Mouse (Mus musculus): ENCODE measurements around the gene Ppm1e. TPM values are rescaled to one million over a fixed set of nuclear protein-coding genes. Genes with fewer than 3 reads are reported as not detected.
"Not testable (repeated sequence)": the region's sequence is repeated elsewhere in the genome, so short reads cannot be mapped to it uniquely, and the experiment has no call there.

Gene Ppm1e
- total RNA-seq, 2 experiments from 2014 or later: 239 to 249 TPM

DNA sequence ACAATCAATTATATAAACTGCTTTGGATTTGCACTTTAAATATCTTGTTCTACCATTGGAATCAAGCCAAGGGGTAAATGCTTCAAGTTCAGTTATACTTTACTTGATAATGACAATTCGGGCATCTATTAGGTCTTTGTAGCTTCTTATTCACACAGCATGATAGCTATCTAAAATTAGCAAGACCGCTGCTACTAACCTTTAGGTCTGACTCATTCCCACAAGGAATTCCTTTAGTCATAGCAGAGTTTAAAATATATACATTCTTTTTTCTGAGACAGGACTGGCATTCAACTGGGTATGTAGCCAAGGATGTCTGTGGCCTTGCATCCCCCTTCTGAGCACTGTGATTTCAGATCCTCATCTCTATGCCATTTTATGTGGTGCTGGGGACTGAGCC lies 48.5 kb downstream of the Ppm1e start:
- DNase-seq (ENCODE audit: low spot score in 2 of 2): no peak

DNA sequence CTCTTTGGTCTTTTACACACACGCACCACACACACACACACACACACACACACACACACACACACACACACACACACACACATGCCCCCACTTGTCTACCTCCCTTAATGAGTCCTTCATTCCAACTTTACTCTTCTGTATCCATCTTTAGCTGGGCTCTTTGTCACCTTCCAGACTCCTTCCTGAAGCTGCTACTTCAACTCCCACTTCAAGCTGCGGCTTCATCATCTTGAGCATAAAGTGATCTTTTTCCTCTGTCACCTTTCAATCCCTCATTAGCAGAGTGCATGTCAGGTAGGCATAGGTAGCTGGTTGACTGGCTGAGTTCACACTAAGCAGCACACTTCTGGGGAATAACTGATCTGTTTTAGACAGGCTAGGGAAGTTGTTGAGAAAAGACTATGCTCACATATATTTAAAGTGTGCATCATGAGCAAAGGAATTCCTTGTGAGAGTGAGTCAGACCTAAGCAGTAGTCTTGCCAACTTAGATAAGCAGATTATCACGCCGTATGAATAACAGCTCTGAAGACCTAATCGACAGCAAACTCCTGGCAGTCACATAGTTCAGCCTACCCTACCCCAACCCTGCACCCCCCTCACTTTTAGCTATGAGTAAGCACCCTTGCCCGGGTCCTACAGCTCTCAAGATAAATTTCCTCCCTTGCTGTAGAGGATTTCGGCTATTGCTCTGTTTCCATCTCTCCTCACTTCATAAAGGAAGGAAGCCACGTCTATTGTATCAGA lies 49.3 kb downstream of the Ppm1e start:
- DNase-seq (ENCODE audit: low spot score in 2 of 2): no peak

DNA sequence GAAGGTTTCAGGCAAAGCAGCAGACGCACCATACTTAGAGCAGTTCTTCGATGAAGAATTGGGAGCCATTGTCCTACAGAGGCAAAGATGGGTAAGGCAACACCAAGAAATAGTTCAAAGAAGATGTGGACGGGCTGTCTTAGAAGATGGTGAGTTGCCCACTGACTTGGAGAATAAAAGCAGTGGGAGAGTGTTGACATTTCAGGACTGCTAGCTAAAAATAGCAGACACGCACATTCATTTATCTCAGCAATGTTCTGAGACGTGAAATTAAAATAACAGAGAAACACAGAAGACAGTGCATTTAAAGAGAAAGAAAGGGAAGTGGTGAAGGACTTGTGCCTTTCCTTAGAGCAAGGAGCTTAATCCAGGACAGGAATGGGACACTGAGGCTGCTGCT lies 59.8 kb downstream of the Ppm1e start:
- DNase-seq (ENCODE audit: low spot score in 2 of 2): no peak

DNA sequence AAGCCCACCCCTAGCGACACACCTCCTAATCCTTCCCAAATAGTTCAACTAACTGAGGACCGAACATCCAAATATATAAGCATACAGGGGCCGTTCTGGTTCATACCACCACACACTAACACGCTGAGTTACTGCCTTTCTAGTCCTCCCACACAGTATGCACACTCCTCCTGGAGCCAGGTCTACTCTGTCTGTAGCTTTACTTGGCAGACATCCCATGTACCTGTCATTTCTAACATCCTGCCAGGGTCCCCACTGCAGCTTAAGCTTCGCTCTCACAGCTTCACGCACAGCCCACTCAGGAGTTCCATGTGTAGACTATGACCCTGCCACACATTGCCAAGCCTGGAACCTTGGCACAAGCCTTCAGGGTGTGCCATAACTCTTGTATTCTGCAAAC lies 62.4 kb downstream of the Ppm1e start:
- no peak for DNase-seq (ENCODE audit: low spot score in 2 of 2)

DNA sequence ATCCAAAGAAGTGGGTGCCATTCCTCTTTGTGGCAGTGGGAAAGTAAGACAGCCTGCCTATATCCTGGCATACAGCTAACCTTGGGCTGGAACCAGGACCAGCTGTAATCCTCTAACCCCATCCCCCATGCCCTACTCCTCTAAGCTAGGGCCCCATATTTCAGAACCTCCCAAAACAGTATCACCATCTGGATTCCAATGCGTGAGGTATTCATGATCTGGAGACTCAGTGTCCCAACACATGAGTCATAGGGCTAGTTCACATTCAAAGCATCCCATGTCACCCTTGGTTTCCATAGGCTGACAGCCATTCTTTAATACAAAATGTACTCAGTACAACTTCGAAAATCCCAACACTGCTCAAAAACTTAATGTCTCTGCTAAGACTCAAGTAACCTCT lies 63.2 kb downstream of the Ppm1e start:
- DNase-seq (ENCODE audit: low spot score in 2 of 2): no peak

DNA sequence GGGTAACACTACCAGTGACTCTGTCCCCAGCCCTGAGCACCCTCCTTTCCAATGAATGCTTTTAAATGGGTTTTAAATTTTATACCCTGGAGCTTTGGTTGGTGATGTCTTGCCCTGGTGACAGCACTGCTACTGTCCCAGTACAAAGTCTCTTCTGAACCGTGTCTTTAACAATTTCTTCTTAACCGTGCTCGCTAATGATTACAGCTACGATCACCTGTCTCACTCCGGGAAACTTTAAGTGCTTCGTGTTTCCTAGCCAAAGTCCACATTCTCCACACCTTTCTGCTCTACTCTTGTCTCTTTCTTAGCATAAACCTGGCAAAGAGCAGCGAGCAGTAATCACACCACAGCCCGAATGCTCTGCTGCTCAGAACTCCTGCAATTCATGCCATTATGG lies 69.5 kb downstream of the Ppm1e start:
- DNase-seq (ENCODE audit: low spot score in 2 of 2): no peak

DNA sequence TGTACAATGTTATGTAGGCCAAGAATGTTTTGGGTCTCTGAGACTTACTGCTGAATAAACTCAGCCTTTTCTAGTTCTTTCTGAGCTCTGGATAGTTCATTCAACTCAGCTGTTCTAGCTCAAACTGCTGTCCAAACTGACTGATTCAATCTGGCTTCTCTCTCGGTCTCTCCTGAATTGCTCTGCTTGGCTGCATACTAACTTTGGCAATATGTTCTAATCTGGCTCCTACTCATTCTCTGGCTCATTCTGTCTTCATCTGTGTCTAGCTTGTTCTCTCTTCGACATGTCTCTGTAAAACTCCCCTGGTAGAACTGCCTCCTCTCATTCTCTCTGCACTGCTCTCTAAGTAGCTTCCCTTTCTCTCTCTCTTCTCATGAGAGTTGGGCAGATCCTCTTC lies 72.6 kb downstream of the Ppm1e start:
- peak in 1 of 2 experiments; percentile 65 for DNase-seq (ENCODE audit: low spot score in 2 of 2)

DNA sequence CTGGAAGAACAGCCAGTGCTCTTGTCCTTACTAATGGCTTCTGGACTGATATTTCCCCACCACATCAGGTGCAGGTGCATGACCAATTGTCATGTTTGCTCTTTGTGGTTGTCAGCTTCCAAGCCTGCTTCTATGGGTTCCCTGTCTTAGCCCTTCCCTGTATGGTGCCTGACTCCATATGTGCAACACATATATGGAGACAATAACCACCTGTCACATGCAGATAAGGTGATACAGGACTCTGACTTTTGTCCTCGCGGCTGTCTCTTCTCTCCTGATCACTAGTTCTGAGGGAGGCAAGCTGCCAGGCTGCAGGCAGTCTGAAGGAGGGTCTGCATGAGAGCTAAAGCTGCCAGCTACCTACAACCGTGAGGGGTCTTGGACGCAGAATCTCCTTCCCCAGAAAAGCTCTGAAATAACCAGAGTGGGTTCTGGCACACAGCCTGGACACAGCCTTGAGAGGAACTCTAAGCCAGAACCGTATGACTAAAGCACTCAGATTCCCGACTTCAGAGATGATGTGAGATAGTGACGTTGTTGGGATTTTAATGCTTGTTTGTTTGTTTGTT lies 76.8 kb downstream of the Ppm1e start:
- DNase-seq (ENCODE audit: low spot score in 2 of 2): no peak

DNA sequence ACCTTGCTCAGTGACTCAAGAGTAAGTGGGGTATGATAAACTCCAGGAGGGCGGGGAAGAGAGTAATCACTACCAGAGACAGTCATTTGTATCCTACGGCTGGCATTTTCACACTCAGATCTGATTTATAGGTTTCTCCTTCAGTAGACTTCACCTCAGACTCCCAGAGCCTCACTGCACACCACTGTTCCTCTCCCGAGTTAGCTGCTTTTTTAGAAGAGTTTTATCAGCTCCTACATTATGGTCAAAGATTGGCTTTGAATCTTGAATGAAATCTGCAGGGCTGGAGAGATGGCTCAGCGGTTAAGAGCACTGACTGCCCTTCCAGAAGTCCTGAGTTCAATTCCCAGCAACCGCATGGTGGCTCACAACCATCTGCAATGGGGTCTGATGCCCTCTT lies 79.4 kb downstream of the Ppm1e start:
- DNase-seq (ENCODE audit: low spot score in 2 of 2): no peak

DNA sequence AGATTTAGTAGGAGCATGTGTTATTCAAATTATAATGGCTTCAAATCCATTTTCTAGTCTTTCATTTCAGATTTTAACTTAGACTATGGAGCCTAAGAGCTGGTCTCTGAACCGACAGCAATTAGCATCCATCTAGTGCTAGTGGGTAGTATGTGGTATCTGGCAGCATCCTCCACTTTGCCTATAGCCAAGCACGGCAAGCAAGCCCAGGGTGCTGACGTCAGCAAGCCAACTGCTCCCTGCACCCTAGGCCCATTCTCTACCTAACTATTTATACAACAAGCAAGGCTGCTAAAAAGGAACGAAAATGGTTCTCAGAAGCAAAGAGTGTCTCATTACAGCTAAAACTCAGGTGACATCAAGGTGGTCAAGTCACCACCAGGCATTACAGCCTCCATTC lies 80.0 kb downstream of the Ppm1e start:
- no peak for DNase-seq (ENCODE audit: low spot score in 2 of 2)

DNA sequence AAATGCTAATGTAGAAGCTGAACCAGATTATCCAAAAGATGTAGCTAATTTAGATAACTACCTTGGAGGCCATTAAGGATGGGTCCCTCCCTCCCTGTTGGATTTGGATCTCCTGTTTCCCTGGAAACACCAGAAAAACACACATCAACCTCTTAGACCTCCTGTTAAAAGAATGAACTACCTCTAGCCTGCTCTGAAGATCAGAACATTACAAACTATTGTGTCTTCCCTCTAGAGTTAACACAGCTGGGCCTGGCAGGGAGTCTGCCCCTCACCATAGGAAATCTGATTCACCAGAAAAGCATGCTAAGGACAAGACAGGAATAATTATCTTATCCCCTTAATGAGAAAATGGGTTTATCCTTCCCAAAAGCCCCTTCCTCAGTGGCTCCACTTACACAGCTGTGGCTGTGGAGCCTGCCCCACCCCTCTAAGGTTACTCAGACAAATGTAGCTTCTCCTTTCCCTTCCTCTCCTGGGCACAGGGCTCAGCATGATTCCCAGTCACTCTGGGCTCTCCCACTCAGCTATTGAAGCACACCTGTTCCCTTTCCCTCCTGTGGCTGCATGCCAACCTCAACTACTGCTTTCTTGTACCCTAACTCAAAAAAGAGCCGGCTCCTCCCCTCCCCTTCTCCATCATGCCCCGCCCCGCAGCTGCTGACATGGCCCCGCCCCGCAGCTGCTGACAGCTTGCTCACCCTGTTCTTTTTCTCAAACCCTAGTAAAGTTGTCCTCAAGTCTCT lies 82.4 kb downstream of the Ppm1e start:
- no peak for DNase-seq (ENCODE audit: low spot score in 2 of 2)

DNA sequence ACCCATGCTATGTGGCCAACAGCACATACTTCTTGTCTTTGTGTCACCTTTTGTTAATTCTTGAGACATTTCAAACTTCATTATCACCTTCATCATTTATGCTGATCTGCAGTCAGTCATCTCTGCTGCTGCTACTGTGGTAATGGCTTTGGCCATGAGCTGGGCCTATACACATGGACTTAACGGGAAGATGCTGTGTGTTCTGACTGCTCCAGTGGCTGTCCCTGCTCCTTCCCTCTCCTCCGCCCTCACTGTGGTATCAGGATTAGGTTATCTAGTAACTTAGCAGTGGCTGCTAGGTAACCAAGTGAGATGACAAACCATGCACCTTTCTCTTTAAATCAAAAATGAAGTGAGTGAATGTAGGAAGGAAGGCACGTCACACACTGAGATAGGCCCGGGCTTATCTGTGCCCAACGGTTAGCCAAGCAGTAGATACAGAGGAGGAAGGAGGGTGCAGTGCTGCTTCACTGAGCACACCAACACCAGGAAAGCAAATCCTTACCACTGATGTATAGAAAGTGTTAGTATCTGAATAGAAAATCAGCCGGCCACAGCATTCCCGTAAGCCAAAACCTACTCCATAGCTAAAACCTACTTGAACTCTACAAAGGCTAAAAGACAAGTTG lies 83.3 kb downstream of the Ppm1e start:
- no peak for DNase-seq (ENCODE audit: low spot score in 2 of 2)

DNA sequence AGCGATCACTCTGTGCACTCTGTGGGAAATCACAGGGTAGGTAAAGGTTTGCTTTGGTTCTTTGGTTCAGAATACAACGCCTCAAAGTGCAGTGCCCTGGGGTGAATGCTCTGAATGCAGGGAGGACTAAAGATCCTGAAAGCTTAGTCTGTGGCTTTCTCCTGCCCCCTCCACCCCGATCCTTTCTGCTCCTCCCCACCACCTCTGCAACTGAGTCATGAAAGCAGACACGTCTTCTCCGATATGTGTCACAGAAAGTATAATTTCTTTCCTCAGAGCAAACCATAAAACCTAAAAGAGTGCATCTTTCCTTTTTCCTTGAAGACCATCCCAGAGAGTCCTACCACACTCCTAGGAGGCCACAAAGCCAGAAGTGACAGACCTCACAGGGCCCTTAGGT lies 86.1 kb downstream of the Ppm1e start:
- no peak for DNase-seq (ENCODE audit: low spot score in 2 of 2)

DNA sequence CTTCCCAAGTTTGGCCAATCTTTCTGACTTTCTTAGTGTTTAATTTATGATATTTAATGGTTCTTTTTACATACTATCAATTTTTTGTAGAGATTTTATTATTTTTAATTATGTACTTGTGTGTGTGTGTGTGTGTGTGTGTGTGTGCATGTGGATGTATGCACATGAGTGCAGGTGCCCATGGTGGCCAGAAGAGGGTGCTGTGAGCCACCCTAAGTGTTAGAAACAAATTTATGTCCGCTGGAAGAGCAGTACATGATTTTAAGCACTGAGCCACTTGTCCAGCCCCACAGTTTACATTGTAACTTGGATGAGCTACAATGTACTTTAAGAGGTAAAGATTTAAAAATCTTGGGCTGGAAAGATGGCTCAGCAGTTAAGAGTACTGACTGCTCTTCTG lies 87.3 kb downstream of the Ppm1e start:
- DNase-seq (ENCODE audit: low spot score in 2 of 2): no peak

DNA sequence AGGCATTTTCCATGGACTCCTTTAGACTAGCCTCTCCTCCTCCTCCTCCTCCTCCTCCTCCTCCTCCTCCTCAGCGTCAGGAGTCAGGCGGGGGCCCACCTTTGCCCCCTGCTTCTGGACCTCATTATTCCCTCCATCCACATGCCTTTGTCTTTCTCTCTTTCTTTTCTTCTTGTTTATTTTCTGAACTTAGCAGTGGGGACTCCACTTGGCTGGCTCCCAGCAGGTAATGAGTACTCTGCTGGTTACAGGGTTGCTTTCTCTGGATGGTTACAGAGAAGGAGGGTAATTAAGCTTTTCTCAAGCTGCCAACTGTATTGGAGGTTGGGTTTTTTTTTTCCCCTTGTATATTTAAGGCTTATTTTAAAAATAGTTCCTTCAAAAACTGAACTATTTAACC lies 87.9 kb downstream of the Ppm1e start:
- no peak for DNase-seq (ENCODE audit: low spot score in 2 of 2)

DNA sequence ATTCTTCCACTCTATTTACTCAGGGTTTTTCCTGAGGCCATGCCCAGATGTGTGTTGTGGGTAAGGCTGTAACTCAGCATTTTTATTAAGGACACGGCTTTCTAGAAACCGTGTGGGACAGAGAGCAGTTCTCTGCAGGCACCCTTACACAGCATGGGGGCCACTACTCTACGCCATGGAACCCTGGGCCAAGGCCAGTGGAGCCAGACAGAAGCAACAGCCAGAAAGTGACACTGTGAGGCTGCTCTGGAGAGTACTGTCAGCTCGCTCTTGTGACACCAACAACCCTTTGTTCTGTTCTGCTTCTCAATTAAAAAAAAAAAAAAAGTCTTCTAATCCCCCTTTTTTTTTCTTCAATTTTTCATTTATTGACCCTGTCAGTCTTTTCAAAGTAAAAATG lies 88.4 kb downstream of the Ppm1e start:
- no peak for DNase-seq (ENCODE audit: low spot score in 2 of 2)

DNA sequence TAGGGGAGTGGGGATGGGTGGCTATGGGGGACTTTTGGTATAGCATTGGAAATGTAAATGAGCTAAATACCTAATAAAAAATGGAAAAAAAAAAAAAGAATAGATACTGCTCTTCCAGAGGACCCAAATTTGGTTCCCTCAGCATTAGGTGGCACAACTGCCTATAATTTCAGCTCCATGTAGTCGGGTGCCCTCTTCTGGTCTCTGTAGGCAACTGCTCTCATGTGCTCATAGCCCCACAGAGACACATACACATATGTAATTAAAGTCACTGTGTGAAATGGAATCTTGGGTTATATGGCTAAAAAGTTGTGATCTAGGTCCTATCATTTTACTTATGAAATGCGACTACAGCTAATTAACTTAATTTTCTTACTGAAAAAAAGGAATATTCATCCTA lies 90.0 kb downstream of the Ppm1e start:
- DNase-seq (ENCODE audit: low spot score in 2 of 2): no peak

DNA sequence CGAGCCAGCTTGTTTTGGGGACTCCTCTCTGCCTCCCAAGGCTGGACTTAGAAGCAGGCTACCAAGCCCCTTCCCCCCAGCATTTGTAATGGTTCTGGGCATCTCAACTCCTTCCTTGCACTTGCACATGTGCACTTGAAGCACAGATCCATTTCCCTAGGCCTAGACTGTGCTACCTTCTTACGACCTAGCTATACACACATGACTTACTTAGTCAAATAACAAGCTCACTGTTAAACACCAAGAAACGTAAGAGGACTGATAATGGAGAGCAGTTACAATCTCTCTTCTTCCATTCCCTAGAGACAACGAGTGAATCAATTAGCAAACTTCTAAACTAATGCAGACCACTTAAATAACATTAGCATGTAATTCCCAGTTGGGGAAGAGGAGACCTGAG lies 92.6 kb downstream of the Ppm1e start:
- DNase-seq (ENCODE audit: low spot score in 2 of 2): no peak

DNA sequence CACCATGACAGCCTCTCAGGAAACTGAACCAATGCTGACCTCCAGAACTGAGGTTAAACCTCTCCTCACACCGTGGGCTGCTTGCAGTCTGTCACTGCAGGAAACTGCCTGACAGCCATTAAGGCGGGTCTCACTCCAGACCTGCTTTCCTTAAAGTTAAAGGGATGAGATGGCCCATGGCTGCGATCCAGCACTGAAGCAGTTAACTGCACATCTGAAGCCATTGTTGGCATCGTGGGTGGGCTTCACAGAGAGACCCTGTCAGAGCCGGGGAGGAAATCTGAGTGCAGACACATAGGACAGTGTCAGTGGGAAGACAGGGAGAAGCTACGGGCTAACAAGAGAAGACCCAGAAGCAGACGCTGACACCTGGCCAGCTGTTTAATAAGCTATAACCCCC lies 94.9 kb downstream of the Ppm1e start:
- DNase-seq (ENCODE audit: low spot score in 2 of 2): no peak

DNA sequence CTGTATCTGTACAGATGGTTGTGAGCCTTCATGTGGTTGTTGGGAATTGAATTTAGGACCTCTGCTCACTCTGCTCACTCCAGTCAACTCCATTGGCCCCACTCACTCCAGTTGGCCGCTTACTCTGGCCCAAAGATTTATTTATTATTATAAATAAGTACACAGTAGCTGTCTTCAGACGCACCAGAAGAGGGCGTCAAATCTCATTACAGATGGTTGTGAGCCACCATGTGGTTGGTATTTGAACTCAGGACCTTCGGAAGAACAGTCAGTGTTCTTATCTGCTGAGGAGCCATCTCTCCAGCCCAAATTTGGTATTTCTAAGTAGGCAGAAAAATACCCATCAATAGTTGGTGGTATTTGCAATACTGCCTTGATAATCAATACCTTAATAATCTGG lies 97.1 kb downstream of the Ppm1e start:
- not testable (repeated sequence) for DNase-seq (ENCODE audit: low spot score in 2 of 2)

DNA sequence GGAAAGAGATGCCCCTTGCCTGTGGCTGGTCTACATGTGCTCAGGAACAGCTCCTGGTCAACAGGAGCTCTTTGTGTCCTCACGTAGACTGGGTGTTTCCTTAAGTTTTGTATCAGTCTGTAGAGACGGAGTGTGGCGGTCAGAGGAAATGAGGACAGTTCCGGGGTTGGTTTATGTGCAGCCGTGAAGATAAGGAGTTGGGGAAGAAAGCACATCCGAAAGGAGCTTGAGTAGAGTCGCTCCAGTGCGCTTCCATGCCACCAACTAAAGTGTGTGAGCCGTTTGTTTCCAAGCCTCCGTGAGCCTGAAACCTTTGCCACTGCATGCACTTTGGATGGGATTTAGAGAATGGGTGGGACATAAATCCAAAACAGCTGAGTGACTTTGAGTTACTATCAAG lies 99.0 kb downstream of the Ppm1e start:
- no peak for DNase-seq (ENCODE audit: low spot score in 2 of 2)

DNA sequence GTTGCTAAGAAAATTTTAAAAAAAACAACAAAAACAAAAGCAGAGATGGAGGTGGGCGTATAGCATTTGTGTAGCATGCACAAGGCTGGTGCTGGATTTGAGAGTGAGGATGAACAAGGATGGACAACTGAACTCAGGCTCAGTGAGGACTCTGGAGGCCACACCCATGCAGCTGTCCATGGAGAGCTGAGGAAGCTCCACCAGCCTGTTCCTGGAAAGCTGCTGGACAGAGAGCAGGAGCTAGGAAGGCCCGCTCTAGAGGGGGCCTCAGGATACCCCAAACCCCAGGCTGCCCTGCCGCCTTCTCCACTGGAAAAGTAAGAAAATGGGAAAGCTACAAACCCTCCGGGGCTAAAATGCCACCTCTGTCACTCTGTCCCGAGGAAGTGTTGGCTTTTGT lies 101.5 kb downstream of the Ppm1e start:
- DNase-seq (ENCODE audit: low spot score in 2 of 2): no peak

Measured in layer of hippocampus, adult 18-20 months (tissue).